Mouse (Mus musculus) heart, embryonic 12.5 days (tissue): ENCODE results near the gene Misp. TPM values are rescaled to one million over a fixed set of nuclear protein-coding genes. Genes with fewer than 3 reads are reported as not detected.

ENCODE experiments used
- ATAC-seq: fragments of 200-750 bp; cut with Nextera tagmentation; 2 replicates; pipeline ENCODE4 v1.8.0; 2017; ENCODE audit warnings: moderate TSS enrichment, moderate library complexity; ENCODE audit not compliant: insufficient number of reproducible peaks, low FRiP score
- H3K27ac ChIP-seq: fragments of 300-500 bp; sonication (generic); 2 replicates; pipeline ENCODE4 v1.5.1; 2016; ENCODE audit warnings: mild to moderate bottlenecking, moderate library complexity; ENCODE audit not compliant: poor library complexity, severe bottlenecking
- H3K27me3 ChIP-seq: fragments of 300-500 bp; sonication (generic); replicated peaks from 2 replicates; pipeline ENCODE4 v1.6.1; 2016; ENCODE audit warnings: mild to moderate bottlenecking, moderate library complexity
- H3K36me3 ChIP-seq: fragments of 300-500 bp; sonication (generic); 2 replicates; pipeline ENCODE4 v1.6.1; 2016; ENCODE audit warnings: mild to moderate bottlenecking, moderate library complexity
- H3K4me1 ChIP-seq: fragments of 300-500 bp; sonication (generic); replicated peaks from 2 replicates; pipeline ENCODE4 v1.6.1; 2016; ENCODE audit warnings: mild to moderate bottlenecking
- H3K4me2 ChIP-seq: fragments of 300-500 bp; sonication (generic); 2 replicates; pipeline ENCODE4 v1.6.1; 2016; ENCODE audit warnings: mild to moderate bottlenecking, moderate library complexity
- H3K4me3 ChIP-seq: fragments of 300-500 bp; sonication (generic); 2 replicates; pipeline ENCODE4 v1.5.1; 2016; ENCODE audit warnings: mild to moderate bottlenecking
- H3K9ac ChIP-seq: fragments of 300-500 bp; sonication (generic); 2 replicates; pipeline ENCODE4 v1.6.1; 2016; ENCODE audit warnings: mild to moderate bottlenecking, moderate library complexity
- H3K9me3 ChIP-seq: fragments of 300-500 bp; sonication (generic); replicated peaks from 2 replicates; pipeline ENCODE4 v1.6.1; 2016; ENCODE audit warnings: mild to moderate bottlenecking, moderate library complexity
- WGBS: fragments of 180-500 bp; shearing (Covaris S2); methylation state at CpG from one replicate; pipeline ENCODE4 v1.1.7; 2016; 5-methylcytosine and 5-hydroxymethylcytosine counted together
- polyA plus RNA-seq: library from polyadenylated mRNA; unstranded; fragments of >200 nt; fragmentation: Nextera tagmentation; extraction: Ambion mirVana; gene quantifications from 2 replicates; pipeline ENCODE4 v1.2.1, GENCODE M21; 2016

The Misp gene
- 0.40 and 0.60 TPM in 2 replicates for polyA plus RNA-seq

GRCm38 (mm10) chr10:79820782-79821181, at the start of gene Misp:
Misp (plus strand) TSS chr10:79820989.
- H3K9ac ChIP-seq, result no peak within 1 kb of the TSS
- ATAC-seq, result no peak
- WGBS, result 70% methylated on average over 11 of the region's 11 CpGs

DNA sequence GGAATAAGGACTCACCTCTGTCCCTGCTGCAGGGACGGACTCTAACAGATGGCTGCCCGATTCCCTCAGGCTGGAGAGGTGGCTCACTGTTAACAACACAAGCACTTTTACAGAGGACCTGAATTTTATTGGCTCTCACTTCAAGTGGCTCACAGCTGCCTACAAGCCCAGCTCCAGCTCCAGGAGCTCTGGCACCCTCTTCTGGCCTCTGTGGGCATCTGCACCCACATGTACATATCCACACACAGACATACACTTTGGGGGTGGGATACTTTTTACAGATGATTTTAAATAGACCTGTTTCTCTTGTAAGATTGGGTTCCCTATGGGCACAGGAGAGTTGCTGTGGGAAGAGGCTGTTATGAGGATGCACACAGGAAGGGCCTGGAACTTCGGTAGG, 48.5 kb upstream of the Misp start:
- no peak for ATAC-seq

More at GRCm38 (mm10) chr10:79820782-79821181, at the start of gene Misp:
- no peak within 1 kb of the TSS for H3K4me2 ChIP-seq
- peaks cover 35% of the 10 kb centered on the region for H3K36me3 ChIP-seq
- H3K4me1 ChIP-seq, result peaks cover 27% of the 10 kb centered on the region
- no peaks in the 10 kb centered on the region for H3K9me3 ChIP-seq
- no peak within 1 kb of the TSS for H3K4me3 ChIP-seq
- H3K27me3 ChIP-seq, result no peaks in the 10 kb centered on the region
- H3K27ac ChIP-seq, result no peak within 1 kb of the TSS

GRCm38 (mm10) chr10:79773208-79773607, 47.6 kb upstream of the Misp start:
- Histone ChIP-seq H3K9ac (no peak overlapping the region), H3K9me3 (peaks cover 10% of the 10 kb centered on the region), H3K4me2 (no peak overlapping the region), H3K36me3 (no peaks in the 10 kb centered on the region), H3K4me1 (peaks cover 15% of the 10 kb centered on the region), H3K27ac (no peak overlapping the region), H3K4me3 (no peak overlapping the region), H3K27me3 (0 out of 2 replicates have a peak, but pooled peaks cover 10% of the 10 kb centered on the region)
- ATAC-seq, result no peak
- 84% methylated on average over 2 of the region's 2 CpGs for WGBS

More for the DNA sequence above, 48.5 kb upstream of the Misp start:
- H3K27me3 ChIP-seq, result 0 out of 2 replicates have a peak, but pooled peaks cover 10% of the 10 kb centered on the region
- H3K9me3 ChIP-seq, result peaks cover 10% of the 10 kb centered on the region
- no peak overlapping the region for H3K4me2 ChIP-seq
- no peaks in the 10 kb centered on the region for H3K36me3 ChIP-seq
- no peak overlapping the region for H3K4me3 ChIP-seq
- H3K4me1 ChIP-seq, result peaks cover 12% of the 10 kb centered on the region
- H3K9ac ChIP-seq, result no peak overlapping the region
- H3K27ac ChIP-seq, result no peak overlapping the region
- WGBS, result 88% methylated on average over 3 of the region's 3 CpGs

DNA sequence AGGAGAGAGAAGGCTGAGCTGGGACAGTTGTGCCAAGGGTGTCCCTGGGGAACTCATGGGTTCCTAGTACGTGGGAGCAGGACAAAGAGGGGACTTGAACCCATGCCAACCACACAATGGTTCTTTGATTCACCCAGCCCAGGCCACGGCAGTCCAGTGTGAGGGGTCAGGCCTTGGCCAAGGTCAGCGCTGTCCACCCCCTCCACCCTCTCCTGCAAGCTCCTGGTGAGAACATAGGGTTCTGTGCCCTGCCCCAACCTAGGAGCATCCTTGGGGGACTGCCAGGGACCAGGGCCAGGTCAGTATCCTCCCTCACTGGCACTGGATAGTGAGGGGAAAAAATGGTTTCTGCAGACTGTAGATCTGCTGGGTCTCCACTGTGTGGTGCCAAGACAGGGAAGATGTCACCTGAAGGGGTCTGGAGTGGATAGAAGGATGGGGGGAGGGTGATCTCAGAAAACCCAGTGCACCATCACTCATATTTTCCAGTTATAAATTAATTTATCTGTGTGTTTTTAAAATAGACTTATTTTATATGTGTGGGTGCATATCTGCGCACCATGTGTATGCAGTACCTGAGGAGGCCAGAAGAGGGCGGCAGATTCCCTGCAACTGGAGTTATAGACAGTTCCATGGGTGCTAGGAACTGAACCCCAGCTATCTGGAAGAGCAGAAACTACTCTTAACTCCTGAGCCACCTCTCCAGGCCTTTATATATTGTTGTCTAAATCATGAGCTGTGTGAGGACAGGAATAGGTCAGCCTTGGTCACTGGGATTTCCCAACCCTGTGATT, 46.1 kb upstream of the Misp start:
- no peak overlapping the region for H3K9ac ChIP-seq
- H3K4me2 ChIP-seq, result no peak overlapping the region
- peaks cover 10% of the 10 kb centered on the region for H3K9me3 ChIP-seq
- no peak for ATAC-seq
- no peaks in the 10 kb centered on the region for H3K36me3 ChIP-seq
- H3K4me1 ChIP-seq, result peaks cover 24% of the 10 kb centered on the region
- peaks cover 23% of the 10 kb centered on the region for H3K27me3 ChIP-seq
- H3K4me3 ChIP-seq, result no peak overlapping the region
- 63% methylated on average over 5 of the region's 5 CpGs for WGBS
- no peak overlapping the region for H3K27ac ChIP-seq

DNA sequence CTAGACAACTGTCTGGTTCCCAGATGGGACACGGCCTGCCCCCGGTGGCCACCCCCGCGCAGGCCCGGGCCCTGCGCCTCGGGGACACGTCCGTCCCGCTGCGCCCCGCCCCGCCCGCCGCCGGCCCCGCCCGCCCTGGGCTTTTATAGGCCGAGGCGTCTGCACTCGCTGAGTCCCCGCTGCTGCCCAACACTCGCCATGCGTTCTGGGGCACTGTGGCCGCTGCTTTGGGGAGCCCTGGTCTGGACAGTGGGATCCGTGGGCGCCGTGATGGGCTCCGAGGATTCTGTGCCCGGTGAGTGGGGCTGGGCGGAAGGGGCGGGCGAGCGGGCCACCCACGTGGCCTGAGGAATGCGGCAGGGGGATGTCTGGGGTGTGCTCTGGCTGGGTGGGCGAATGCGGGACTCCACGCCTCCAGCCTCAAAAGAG, 43.7 kb upstream of the Misp start, which contains the start of gene Fstl3:
Gene Fstl3, plus strand, starts transcription at position 170 of the 429 bp plus-strand sequence.
- Histone ChIP-seq H3K4me1 (peaks cover 35% of the 10 kb centered on the region), H3K27ac (peak within 1 kb of the TSS; percentile 50), H3K9me3 (peaks cover 10% of the 10 kb centered on the region), H3K4me2 (peak within 1 kb of the TSS; percentile 80), H3K4me3 (peak within 1 kb of the TSS; percentile 53), H3K36me3 (no peaks in the 10 kb centered on the region), H3K27me3 (peaks cover 30% of the 10 kb centered on the region), H3K9ac (peak within 1 kb of the TSS; percentile 75)
- no peak for ATAC-seq
- WGBS, result 1% methylated on average over 38 of the region's 39 CpGs

DNA sequence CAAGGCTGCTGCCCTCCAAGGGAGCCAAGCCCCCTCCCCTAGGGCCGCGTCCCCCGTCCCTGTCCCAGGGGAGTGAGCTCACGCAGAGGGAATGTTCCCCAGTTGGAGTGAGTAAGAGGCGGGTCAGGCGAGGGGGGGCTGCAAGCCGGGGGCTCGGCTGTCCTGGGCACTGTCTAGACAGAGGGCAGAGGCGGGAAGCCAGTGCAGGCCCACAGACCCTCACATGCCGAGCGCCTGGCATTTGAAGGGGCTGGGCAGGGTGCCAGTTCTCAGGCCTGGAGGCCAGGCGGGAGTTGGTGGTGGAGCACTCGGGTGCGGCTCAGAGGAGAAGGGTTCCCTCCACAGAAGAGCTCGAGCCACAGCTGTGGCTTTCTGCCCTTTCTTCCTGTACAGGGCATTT, 42.8 kb upstream of the Misp start:
- Histone ChIP-seq H3K36me3 (no peaks in the 10 kb centered on the region), H3K9me3 (peaks cover 5% of the 10 kb centered on the region), H3K27me3 (peaks cover 38% of the 10 kb centered on the region), H3K4me2 (peak overlapping the region; percentile 80), H3K4me1 (peaks cover 35% of the 10 kb centered on the region), H3K9ac (peak overlapping the region; percentile 75; the same call in 1 of the 2 replicates), H3K4me3 (peak overlapping the region; percentile 53), H3K27ac (peak overlapping the region; percentile 50)
- 6% methylated on average over 15 of the region's 15 CpGs for WGBS
- no peak for ATAC-seq

- Histone ChIP-seq H3K4me2 (no peak overlapping the region), H3K9ac (no peak overlapping the region), H3K36me3 (no peaks in the 10 kb centered on the region), H3K27me3 (peaks cover 47% of the 10 kb centered on the region), H3K27ac (no peak overlapping the region), H3K9me3 (peaks cover 5% of the 10 kb centered on the region), H3K4me3 (no peak overlapping the region), H3K4me1 (peaks cover 35% of the 10 kb centered on the region)
- WGBS, result 23% methylated on average over 2 of the region's 2 CpGs
- ATAC-seq, result no peak
These were observed 41.6 kb upstream of the Misp start for GRCm38 (mm10) chr10:79779193-79779592.

DNA sequence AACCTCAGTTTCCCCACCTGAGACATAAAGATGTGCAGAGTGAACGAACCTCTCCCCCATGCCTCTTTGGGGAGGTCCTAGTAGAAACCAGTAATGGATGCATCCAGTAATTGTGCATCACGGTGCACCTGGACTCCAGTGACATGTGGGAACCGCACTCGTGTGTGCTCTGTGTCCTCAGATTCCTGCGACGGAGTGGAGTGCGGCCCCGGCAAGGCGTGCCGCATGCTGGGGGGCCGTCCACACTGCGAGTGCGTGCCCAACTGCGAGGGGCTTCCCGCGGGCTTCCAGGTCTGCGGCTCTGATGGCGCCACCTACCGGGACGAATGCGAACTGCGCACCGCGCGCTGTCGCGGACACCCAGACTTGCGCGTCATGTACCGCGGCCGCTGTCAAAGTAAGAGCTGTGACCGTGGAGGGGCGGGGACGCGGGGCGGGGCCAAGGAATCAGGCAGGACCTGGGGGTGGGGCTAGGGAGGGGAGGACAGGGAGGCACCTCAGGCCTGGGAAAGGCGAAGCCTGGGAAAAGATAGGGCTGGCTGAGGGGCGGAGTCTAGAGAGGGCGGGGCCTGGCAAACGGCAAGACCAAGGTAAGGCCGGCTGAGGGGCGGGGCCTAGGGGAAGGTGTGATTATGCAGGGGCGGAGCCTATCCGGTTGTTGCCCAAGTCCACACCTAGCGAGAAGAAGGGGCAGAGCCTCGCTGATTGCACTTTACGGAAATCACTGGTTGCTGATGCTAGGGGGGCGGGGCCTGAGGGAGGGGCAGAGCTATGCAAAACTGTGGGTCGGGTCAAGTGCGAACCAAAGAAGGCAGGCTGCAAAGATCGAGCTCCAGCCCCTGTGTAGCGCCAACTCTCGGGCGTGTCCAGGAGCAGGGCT, 40.8 kb upstream of the Misp start:
- H3K36me3 ChIP-seq, result no peaks in the 10 kb centered on the region
- peak overlapping the region; percentile 83 for H3K4me2 ChIP-seq
- H3K27ac ChIP-seq, result no peak overlapping the region
- peak; percentile 90 for ATAC-seq
- H3K4me1 ChIP-seq, result peaks cover 35% of the 10 kb centered on the region
- peak overlapping the region; percentile 49 for H3K4me3 ChIP-seq
- 1% methylated on average over 55 of the region's 55 CpGs for WGBS
- peak overlapping the region; percentile 39; the same call in 1 of the 2 replicates for H3K9ac ChIP-seq
- H3K27me3 ChIP-seq, result peaks cover 55% of the 10 kb centered on the region
- peaks cover 3% of the 10 kb centered on the region for H3K9me3 ChIP-seq

GRCm38 (mm10) chr10:79780664-79781015, 40.1 kb upstream of the Misp start:
- peaks cover 59% of the 10 kb centered on the region for H3K27me3 ChIP-seq
- ATAC-seq, result peak; percentile 42; the same call in 1 of the 2 replicates
- peak overlapping the region; percentile 49 for H3K4me3 ChIP-seq
- no peaks in the 10 kb centered on the region for H3K36me3 ChIP-seq
- peak overlapping the region; percentile 83 for H3K4me2 ChIP-seq
- H3K27ac ChIP-seq, result no peak overlapping the region
- peaks cover 35% of the 10 kb centered on the region for H3K4me1 ChIP-seq
- H3K9me3 ChIP-seq, result no peaks in the 10 kb centered on the region
- WGBS, result 3% methylated on average over 13 of the region's 13 CpGs
- no peak overlapping the region for H3K9ac ChIP-seq

DNA sequence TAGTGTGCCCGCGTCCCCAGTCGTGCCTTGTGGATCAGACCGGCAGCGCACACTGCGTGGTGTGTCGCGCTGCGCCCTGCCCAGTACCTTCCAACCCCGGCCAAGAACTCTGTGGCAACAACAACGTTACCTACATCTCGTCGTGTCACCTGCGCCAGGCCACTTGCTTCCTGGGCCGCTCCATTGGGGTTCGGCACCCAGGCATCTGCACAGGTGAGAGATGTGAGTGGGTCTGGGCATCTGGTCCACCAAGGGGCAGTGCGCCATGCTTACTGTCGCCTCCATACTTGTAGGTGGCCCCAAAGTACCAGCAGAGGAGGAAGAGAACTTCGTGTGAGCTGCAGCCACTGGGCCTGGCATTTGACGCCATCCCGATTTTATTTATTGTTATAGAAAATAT, 39.6 kb upstream of the Misp start:
- peak overlapping the region; percentile 49; the same call in 1 of the 2 replicates for H3K4me3 ChIP-seq
- peaks cover 35% of the 10 kb centered on the region for H3K4me1 ChIP-seq
- peaks cover 60% of the 10 kb centered on the region for H3K27me3 ChIP-seq
- H3K9me3 ChIP-seq, result no peaks in the 10 kb centered on the region
- peak overlapping the region; percentile 83 for H3K4me2 ChIP-seq
- no peak overlapping the region for H3K9ac ChIP-seq
- no peaks in the 10 kb centered on the region for H3K36me3 ChIP-seq
- 29% methylated on average over 21 of the region's 21 CpGs for WGBS
- no peak overlapping the region for H3K27ac ChIP-seq
- ATAC-seq, result no peak

- Histone ChIP-seq H3K4me2 (no peak overlapping the region), H3K9ac (no peak overlapping the region), H3K27me3 (peaks cover 58% of the 10 kb centered on the region), H3K9me3 (no peaks in the 10 kb centered on the region), H3K27ac (no peak overlapping the region), H3K4me3 (no peak overlapping the region), H3K36me3 (no peaks in the 10 kb centered on the region), H3K4me1 (peaks cover 33% of the 10 kb centered on the region)
- WGBS, result 62% methylated on average over 5 of the region's 5 CpGs
- ATAC-seq, result no peak
These were observed 38.8 kb upstream of the Misp start for GRCm38 (mm10) chr10:79781956-79782355.
